Mouse (Mus musculus): Measurements from ENCODE around the gene Mark3. TPM values are rescaled to one million over a fixed set of nuclear protein-coding genes. Genes with fewer than 3 reads are reported as not detected.

The Mark3 gene
- polyA plus RNA-seq, 1 experiment = 42.1 TPM

DNA sequence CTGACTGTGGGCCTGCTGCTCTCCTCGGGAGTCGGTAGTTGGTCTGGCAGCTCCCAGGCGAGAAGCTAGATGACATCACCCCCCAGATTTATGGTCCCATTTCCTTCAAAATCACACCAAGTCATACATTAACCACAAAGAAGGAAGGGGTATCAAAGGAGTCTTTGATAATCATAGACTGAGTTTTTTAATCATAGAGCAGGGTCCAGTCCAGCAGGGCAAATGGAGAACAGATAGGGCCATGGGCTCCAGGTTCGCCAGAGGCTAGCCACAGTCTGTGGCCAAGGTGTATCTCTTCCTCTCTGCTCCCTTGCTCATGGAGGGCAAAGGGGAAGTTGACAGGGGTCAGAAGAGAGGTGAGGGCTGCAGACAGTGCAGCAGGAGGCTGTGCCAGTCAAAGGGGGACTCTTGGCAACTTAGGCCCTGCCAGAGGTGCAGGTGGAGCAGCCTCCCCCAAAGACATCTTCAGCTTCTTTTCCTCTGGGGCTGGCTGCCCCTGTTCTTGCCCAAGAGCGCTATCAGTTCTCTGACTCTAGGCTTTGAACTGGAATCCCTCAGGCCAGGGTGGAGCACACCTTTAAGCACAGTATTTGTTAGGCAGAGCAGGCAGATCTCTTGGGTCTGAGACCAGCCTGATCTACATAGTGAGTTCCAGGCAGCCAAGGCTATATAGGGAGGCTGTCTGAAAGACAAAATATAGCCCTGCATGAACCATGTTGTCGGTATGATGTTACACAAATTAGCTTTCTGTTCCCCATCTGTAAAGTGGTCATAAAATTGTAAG is 101.7 kb downstream of the Mark3 start:
- no peak overlapping the region for H3K4me3 ChIP-seq
- no peaks in the 10 kb centered on the region for H3K27me3 ChIP-seq (ENCODE audit: control insufficient read depth, insufficient read depth, insufficient read length)
- H3K36me3 ChIP-seq (ENCODE audit: control insufficient read depth, insufficient read depth) = no peaks in the 10 kb centered on the region
- no peak for TF ChIP-seq REST (IDR thresholded peaks at IDR 0.05; ENCODE audit: insufficient read depth, insufficient read length)
- TF ChIP-seq POLR2AphosphoS2 (IDR thresholded peaks at IDR 0.05; ENCODE audit: insufficient read length, low read depth) = no peak
- no peak for TF ChIP-seq E2F4 (IDR thresholded peaks at IDR 0.05; ENCODE audit: insufficient read depth)
- TF ChIP-seq TCF12 (IDR thresholded peaks at IDR 0.05; ENCODE audit: insufficient read depth, poor library complexity, severe bottlenecking) = no peak
- no peak for TF ChIP-seq TCF3 (IDR thresholded peaks at IDR 0.05; ENCODE audit: insufficient read length, low read depth)
- no peak for TF ChIP-seq SRF (IDR thresholded peaks at IDR 0.05; ENCODE audit: control insufficient read depth, insufficient read length, low read depth)
- TF ChIP-seq MYOD1 (IDR thresholded peaks at IDR 0.05; ENCODE audit: control insufficient read depth in 1 of 3, insufficient read length in 2 of 3, low read depth in 2 of 3) = no peak
- TF ChIP-seq CEBPB (IDR thresholded peaks at IDR 0.05; ENCODE audit: insufficient read depth, poor library complexity, severe bottlenecking) = no peak
- no peak for TF ChIP-seq POLR2A (IDR thresholded peaks at IDR 0.05; ENCODE audit: insufficient read length, low read depth)
- no peak for TF ChIP-seq MAX (IDR thresholded peaks at IDR 0.05; ENCODE audit: low read depth)
- TF ChIP-seq USF1 (IDR thresholded peaks at IDR 0.05; ENCODE audit: low read depth) = no peak
- TF ChIP-seq MYOG (IDR thresholded peaks at IDR 0.05; ENCODE audit: control insufficient read depth in 1 of 3, insufficient read depth in 1 of 3, insufficient read length in 2 of 3, low read depth in 2 of 3) = no peak
- peak overlapping the region; percentile 4 for H3K4me2 ChIP-seq (ENCODE audit: low read depth)
- no peak overlapping the region for H3ac ChIP-seq (ENCODE audit: control insufficient read depth, insufficient read length)
- H3K79me2 ChIP-seq (ENCODE audit: control insufficient read depth, insufficient read depth) = peaks cover 15% of the 10 kb centered on the region

DNA sequence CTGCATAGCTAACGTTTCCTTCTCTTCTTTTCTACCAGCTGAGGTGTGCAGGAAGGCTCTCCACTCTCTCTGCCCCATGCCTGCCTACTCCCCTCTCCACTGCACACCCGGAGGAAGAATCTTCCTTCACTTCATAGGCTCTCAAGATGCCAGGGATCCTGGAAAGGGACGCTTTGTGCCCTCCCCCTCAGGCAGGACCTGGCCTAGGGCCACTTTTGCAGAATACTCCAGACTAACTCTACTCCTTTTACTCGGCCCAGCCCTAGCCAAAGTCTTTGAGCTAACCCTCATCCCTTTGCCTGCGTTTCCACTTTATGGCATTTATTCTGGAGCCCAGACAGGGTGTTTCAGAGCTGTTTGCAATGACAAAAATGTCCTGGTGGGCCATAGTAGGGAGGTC is 103.1 kb downstream of the Mark3 start:
- peak overlapping the region; percentile 78 for H3K4me2 ChIP-seq (ENCODE audit: low read depth)
- H3K79me2 ChIP-seq (ENCODE audit: control insufficient read depth, insufficient read depth) = peaks cover 15% of the 10 kb centered on the region
- peak overlapping the region; percentile 1 for H3ac ChIP-seq (ENCODE audit: control insufficient read depth, insufficient read length)
- TF ChIP-seq POLR2A (IDR thresholded peaks at IDR 0.05; ENCODE audit: insufficient read length, low read depth) (no peak), MAX (IDR thresholded peaks at IDR 0.05; ENCODE audit: low read depth) (no peak), MYOD1 (IDR thresholded peaks at IDR 0.05; ENCODE audit: control insufficient read depth in 1 of 3, insufficient read length in 2 of 3, low read depth in 2 of 3) (no peak), TCF3 (IDR thresholded peaks at IDR 0.05; ENCODE audit: insufficient read length, low read depth) (no peak), SRF (IDR thresholded peaks at IDR 0.05; ENCODE audit: control insufficient read depth, insufficient read length, low read depth) (no peak), MYOG (IDR thresholded peaks at IDR 0.05; ENCODE audit: control insufficient read depth in 1 of 3, insufficient read depth in 1 of 3, insufficient read length in 2 of 3, low read depth in 2 of 3) (no peak), REST (IDR thresholded peaks at IDR 0.05; ENCODE audit: insufficient read depth, insufficient read length) (no peak), USF1 (IDR thresholded peaks at IDR 0.05; ENCODE audit: low read depth) (no peak), E2F4 (IDR thresholded peaks at IDR 0.05; ENCODE audit: insufficient read depth) (no peak), TCF12 (IDR thresholded peaks at IDR 0.05; ENCODE audit: insufficient read depth, poor library complexity, severe bottlenecking) (no peak), POLR2AphosphoS2 (IDR thresholded peaks at IDR 0.05; ENCODE audit: insufficient read length, low read depth) (no peak), CEBPB (IDR thresholded peaks at IDR 0.05; ENCODE audit: insufficient read depth, poor library complexity, severe bottlenecking) (no peak)
- H3K36me3 ChIP-seq (ENCODE audit: control insufficient read depth, insufficient read depth) = no peaks in the 10 kb centered on the region
- H3K4me3 ChIP-seq = peak overlapping the region; percentile 88
- H3K27me3 ChIP-seq (ENCODE audit: control insufficient read depth, insufficient read depth, insufficient read length) = no peaks in the 10 kb centered on the region

GRCm38 (mm10) chr12:111677882-111678669 is 103.8 kb downstream of the Mark3 start, which contains the start of gene Trmt61a:
TSS of gene Trmt61a (plus strand) at chr12:111678105.
- Histone ChIP-seq H3K36me3 (ENCODE audit: control insufficient read depth, insufficient read depth) (no peaks in the 10 kb centered on the region), H3ac (ENCODE audit: control insufficient read depth, insufficient read length) (peak within 1 kb of the TSS; percentile 1), H3K79me2 (ENCODE audit: control insufficient read depth, insufficient read depth) (peaks cover 15% of the 10 kb centered on the region), H3K27me3 (ENCODE audit: control insufficient read depth, insufficient read depth, insufficient read length) (no peaks in the 10 kb centered on the region), H3K4me3 (peak within 1 kb of the TSS; percentile 88), H3K4me2 (ENCODE audit: low read depth) (peak within 1 kb of the TSS; percentile 92)
- TF ChIP-seq TCF12 (IDR thresholded peaks at IDR 0.05; ENCODE audit: insufficient read depth, poor library complexity, severe bottlenecking) (no peak), CEBPB (IDR thresholded peaks at IDR 0.05; ENCODE audit: insufficient read depth, poor library complexity, severe bottlenecking) (no peak), MYOG (IDR thresholded peaks at IDR 0.05; ENCODE audit: control insufficient read depth in 1 of 3, insufficient read depth in 1 of 3, insufficient read length in 2 of 3, low read depth in 2 of 3) (no peak), USF1 (IDR thresholded peaks at IDR 0.05; ENCODE audit: low read depth) (no peak), SRF (IDR thresholded peaks at IDR 0.05; ENCODE audit: control insufficient read depth, insufficient read length, low read depth) (no peak), MYOD1 (IDR thresholded peaks at IDR 0.05; ENCODE audit: control insufficient read depth in 1 of 3, insufficient read length in 2 of 3, low read depth in 2 of 3) (no peak), POLR2A (IDR thresholded peaks at IDR 0.05; ENCODE audit: insufficient read length, low read depth) (peak; percentile 65), REST (IDR thresholded peaks at IDR 0.05; ENCODE audit: insufficient read depth, insufficient read length) (no peak), TCF3 (IDR thresholded peaks at IDR 0.05; ENCODE audit: insufficient read length, low read depth) (no peak), MAX (IDR thresholded peaks at IDR 0.05; ENCODE audit: low read depth) (peak; percentile 86), POLR2AphosphoS2 (IDR thresholded peaks at IDR 0.05; ENCODE audit: insufficient read length, low read depth) (peak; percentile 71), E2F4 (IDR thresholded peaks at IDR 0.05; ENCODE audit: insufficient read depth) (no peak)

DNA sequence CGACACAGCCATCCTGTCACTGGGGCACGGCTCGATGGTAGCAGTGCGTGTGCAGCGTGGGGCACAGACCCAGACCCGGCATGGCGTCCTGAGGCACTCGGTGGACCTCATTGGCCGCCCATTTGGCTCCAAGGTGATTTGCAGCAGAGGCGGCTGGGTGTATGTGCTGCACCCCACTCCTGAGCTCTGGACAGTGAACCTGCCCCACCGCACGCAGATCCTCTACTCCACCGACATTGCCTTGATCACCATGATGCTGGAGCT is 104.3 kb downstream of the Mark3 start:
- Histone ChIP-seq H3K4me2 (ENCODE audit: low read depth) (peak overlapping the region; percentile 92), H3K79me2 (ENCODE audit: control insufficient read depth, insufficient read depth) (peaks cover 15% of the 10 kb centered on the region), H3K27me3 (ENCODE audit: control insufficient read depth, insufficient read depth, insufficient read length) (no peaks in the 10 kb centered on the region), H3K4me3 (peak overlapping the region; percentile 88), H3K36me3 (ENCODE audit: control insufficient read depth, insufficient read depth) (no peaks in the 10 kb centered on the region), H3ac (ENCODE audit: control insufficient read depth, insufficient read length) (peak overlapping the region; percentile 1)
- no peak for TF ChIP-seq POLR2AphosphoS2 (IDR thresholded peaks at IDR 0.05; ENCODE audit: insufficient read length, low read depth)
- peak; percentile 17 for TF ChIP-seq POLR2A (IDR thresholded peaks at IDR 0.05; ENCODE audit: insufficient read length, low read depth)

Data from myocyte (in vitro differentiated cells).